In the genomic region with DNA sequence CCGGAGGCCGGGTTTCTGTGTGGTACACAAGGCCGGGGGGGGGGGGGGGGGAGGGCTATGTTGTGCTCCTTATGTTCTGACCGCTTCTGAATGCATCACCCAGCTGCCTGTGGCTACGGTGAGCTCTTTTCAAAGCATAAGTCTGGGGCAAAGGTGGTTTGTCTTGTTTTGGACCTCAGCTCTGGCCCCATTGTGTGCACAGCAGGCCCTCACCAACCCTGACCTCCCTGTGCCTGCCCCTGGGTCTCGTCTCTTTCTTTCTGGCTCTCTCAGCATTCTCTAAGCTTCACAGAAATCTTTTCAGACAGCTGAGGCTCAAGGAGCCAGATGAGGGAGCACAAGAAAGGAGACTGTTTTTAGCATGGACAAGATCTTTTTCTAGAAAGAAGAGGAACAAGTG, we compare ENCODE assay signal across 17 mouse cellular contexts. TPM values are rescaled to one million over a fixed set of nuclear protein-coding genes. Genes with fewer than 3 reads are reported as not detected.
A peak's percentile ranks its signal among the peaks of the same experiment; 100 is the strongest.
DNase-seq lines count a peak whose midpoint lies in the region; ATAC-seq lines count a peak whose summit lies in the region.
"Had no signal": no experiment of that assay in that cellular context is flagged by ENCODE, and none has a peak within 500 bp of the region (broad histone marks: within the 10 kb centered on the region; RNA-seq: fewer than 3 reads in every experiment).

No protein-coding gene starts in this region.

- peaks cover 14% of the 10 kb centered on the region; the same call in 1 of the 2 replicates for H3K4me1 ChIP-seq in hindbrain, embryonic 10.5 days (replicated peaks)
- no peaks in the 10 kb centered on the region for H3K4me1 ChIP-seq in hindbrain, embryonic 16.5 days (ENCODE audit: control insufficient read depth, insufficient read depth, low read depth, low read length)
- H3K4me1 ChIP-seq in embryonic facial prominence, embryonic 13.5 days: no peaks in the 10 kb centered on the region
- H3K4me1 ChIP-seq in forebrain, embryonic 14.5 days (ENCODE audit: control insufficient read depth, insufficient read depth, low read length): no peaks in the 10 kb centered on the region
- H3K4me1 ChIP-seq in midbrain, embryonic 13.5 days (replicated peaks): peaks cover 7% of the 10 kb centered on the region; the same call in 1 of the 2 replicates
- H3K4me1 ChIP-seq: heart, embryonic 12.5 days; limb, embryonic 15.5 days had no signal

- no peak overlapping the region for H3K9ac ChIP-seq in hindbrain, embryonic 16.5 days (ENCODE audit: low read depth, low read length)
- H3K9ac ChIP-seq in embryonic facial prominence, embryonic 13.5 days: 0 out of 2 replicates have a peak overlapping the region, but pooled peaks have one; percentile 11
- H3K9ac ChIP-seq in forebrain, embryonic 14.5 days (ENCODE audit: low read length): peak overlapping the region; percentile 13; the same call in 1 of the 2 replicates
- H3K9ac ChIP-seq in midbrain, embryonic 13.5 days (replicated peaks): 0 out of 2 replicates have a peak overlapping the region, but pooled peaks have one; percentile 6
- H3K9ac ChIP-seq: heart, embryonic 12.5 days; limb, embryonic 15.5 days had no signal

- ATAC-seq in hindbrain, embryonic 16.5 days: no peak
- ATAC-seq in embryonic facial prominence, embryonic 13.5 days (ENCODE audit: insufficient number of reproducible peaks, insufficient read depth, low FRiP score, low TSS enrichment, low read depth): no peak
- no peak for ATAC-seq in forebrain, embryonic 14.5 days
- no peak for ATAC-seq in midbrain, embryonic 13.5 days
- ATAC-seq in granulocyte monocyte progenitor cell, adult 5-6 weeks (replicated peaks; ENCODE audit: poor library complexity, severe bottlenecking): no peak
- ATAC-seq: hindbrain, postnatal 0 days had no signal

- DNase-seq in hindbrain, embryonic 10.5 days (ENCODE audit: low spot score): peak; percentile 12
- no peak for DNase-seq in forebrain, embryonic 14.5 days (ENCODE audit: low spot score)
- no peak for DNase-seq in gastrocnemius, postnatal 10 days
- DNase-seq: adrenal gland, postnatal 36 days; embryo, embryonic 11 days; kidney, adult 2 months; kidney, postnatal 14 days; lung, postnatal 36 days; right cerebral cortex, postnatal 25 days had no signal

- no peak overlapping the region for H3K4me2 ChIP-seq in hindbrain, embryonic 16.5 days (ENCODE audit: low read length)
- H3K4me2 ChIP-seq in embryonic facial prominence, embryonic 13.5 days: no peak overlapping the region
- H3K4me2 ChIP-seq in forebrain, embryonic 14.5 days (ENCODE audit: low read length): no peak overlapping the region
- H3K4me2 ChIP-seq in midbrain, embryonic 13.5 days (replicated peaks): no peak overlapping the region
- H3K4me2 ChIP-seq: heart, embryonic 12.5 days; limb, embryonic 15.5 days had no signal

- WGBS in hindbrain, embryonic 10.5 days: 43% methylated on average over 6 of the region's 6 CpGs
- WGBS in hindbrain, embryonic 16.5 days: 25% methylated on average over 5 of the region's 6 CpGs
- 72% methylated on average over 6 of the region's 6 CpGs for WGBS in embryonic facial prominence, embryonic 13.5 days
- WGBS in forebrain, embryonic 14.5 days: 38% methylated on average over 5 of the region's 6 CpGs
- 20% methylated on average over 5 of the region's 6 CpGs for WGBS in midbrain, embryonic 13.5 days

- H3K27me3 ChIP-seq in hindbrain, embryonic 10.5 days (ENCODE audit: insufficient read depth, poor library complexity, severe bottlenecking): no peaks in the 10 kb centered on the region
- no peaks in the 10 kb centered on the region for H3K27me3 ChIP-seq in hindbrain, embryonic 16.5 days (replicated peaks; ENCODE audit: control insufficient read depth, insufficient read depth, low read length)
- no peaks in the 10 kb centered on the region for H3K27me3 ChIP-seq in embryonic facial prominence, embryonic 13.5 days
- H3K27me3 ChIP-seq in forebrain, embryonic 14.5 days (replicated peaks; ENCODE audit: control insufficient read depth, insufficient read depth, low read length): no peaks in the 10 kb centered on the region
- no peaks in the 10 kb centered on the region for H3K27me3 ChIP-seq in midbrain, embryonic 13.5 days
- H3K27me3 ChIP-seq: heart, embryonic 12.5 days; limb, embryonic 15.5 days had no signal

- peaks cover 83% of the 10 kb centered on the region for H3K36me3 ChIP-seq in hindbrain, embryonic 10.5 days
- peaks cover 29% of the 10 kb centered on the region for H3K36me3 ChIP-seq in hindbrain, embryonic 16.5 days (ENCODE audit: control insufficient read depth, insufficient read depth, low read length)
- peaks cover 78% of the 10 kb centered on the region for H3K36me3 ChIP-seq in embryonic facial prominence, embryonic 13.5 days
- peaks cover 37% of the 10 kb centered on the region for H3K36me3 ChIP-seq in forebrain, embryonic 14.5 days (ENCODE audit: control insufficient read depth, insufficient read depth, low read length)
- H3K36me3 ChIP-seq in midbrain, embryonic 13.5 days: peaks cover 45% of the 10 kb centered on the region

- H3K4me3 ChIP-seq in hindbrain, embryonic 10.5 days: no peak overlapping the region
- no peak overlapping the region for H3K4me3 ChIP-seq in hindbrain, embryonic 16.5 days (ENCODE audit: low read length)
- no peak overlapping the region for H3K4me3 ChIP-seq in embryonic facial prominence, embryonic 13.5 days
- H3K4me3 ChIP-seq in forebrain, embryonic 14.5 days (ENCODE audit: low read depth, low read length): no peak overlapping the region
- no peak overlapping the region for H3K4me3 ChIP-seq in midbrain, embryonic 13.5 days (replicated peaks)
- H3K4me3 ChIP-seq: heart, embryonic 12.5 days; limb, embryonic 15.5 days had no signal

- no peaks in the 10 kb centered on the region for H3K9me3 ChIP-seq in hindbrain, embryonic 10.5 days
- H3K9me3 ChIP-seq in hindbrain, embryonic 16.5 days (ENCODE audit: control insufficient read depth, low read length): no peaks in the 10 kb centered on the region
- H3K9me3 ChIP-seq in embryonic facial prominence, embryonic 13.5 days: no peaks in the 10 kb centered on the region
- no peaks in the 10 kb centered on the region for H3K9me3 ChIP-seq in forebrain, embryonic 14.5 days (replicated peaks; ENCODE audit: control insufficient read depth, low read length)
- no peaks in the 10 kb centered on the region for H3K9me3 ChIP-seq in midbrain, embryonic 13.5 days
- H3K9me3 ChIP-seq: heart, embryonic 12.5 days; limb, embryonic 15.5 days had no signal

- peak overlapping the region; percentile 66; the same call in 1 of the 2 replicates for H3K27ac ChIP-seq in hindbrain, embryonic 10.5 days
- H3K27ac ChIP-seq in hindbrain, embryonic 16.5 days (ENCODE audit: low read depth, low read length): no peak overlapping the region
- no peak overlapping the region for H3K27ac ChIP-seq in embryonic facial prominence, embryonic 13.5 days
- no peak overlapping the region for H3K27ac ChIP-seq in forebrain, embryonic 14.5 days (ENCODE audit: low read depth, low read length)
- no peak overlapping the region for H3K27ac ChIP-seq in midbrain, embryonic 13.5 days
- H3K27ac ChIP-seq: hindbrain, postnatal 0 days; limb, embryonic 15.5 days; stomach, postnatal 0 days had no signal

RNA-seq across cellular contexts. Expression of a gene that starts 15.5 kb away (rescaled TPM):
- 4.2 and 5.1 TPM in 2 replicates for polyA plus RNA-seq in hindbrain, embryonic 10.5 days (2016; fragmentation: Nextera tagmentation; extraction: Ambion mirVana)
- 3.6 and 3.7 TPM in 2 replicates for polyA plus RNA-seq in hindbrain, embryonic 16.5 days (2015; fragmentation: Nextera tagmentation; extraction: Ambion mirVana)
- polyA plus RNA-seq in embryonic facial prominence, embryonic 13.5 days (2015; fragmentation: Nextera tagmentation; extraction: Ambion mirVana): 7.7 and 8.7 TPM in 2 replicates
- 0.81 and 0.88 TPM in 2 replicates for polyA plus RNA-seq in forebrain, embryonic 14.5 days (2014; fragmentation: Nextera tagmentation; extraction: Ambion mirVana)
- 3.9 and 4.3 TPM in 2 replicates for polyA plus RNA-seq in midbrain, embryonic 13.5 days (2015; fragmentation: Nextera tagmentation; extraction: Ambion mirVana)
- total RNA-seq in gastrocnemius, postnatal 10 days (2021): 1 to 10 TPM; 5.0 to 6.4 TPM
- 6.4 and 8.4 TPM in 2 replicates for total RNA-seq in granulocyte monocyte progenitor cell, adult 5-6 weeks (2014; fragmentation: Nextera tagmentation)
- 4.7 and 6.6 TPM in 2 replicates for total RNA-seq in granulocyte monocyte progenitor cell, adult 5-6 weeks (2017)

RNA-seq across cellular contexts. Expression of a gene that starts 23.4 kb away (rescaled TPM):
- polyA plus RNA-seq in hindbrain, embryonic 10.5 days (2016; fragmentation: Nextera tagmentation; extraction: Ambion mirVana): 82.0 and 92.8 TPM in 2 replicates
- 80.9 and 98.1 TPM in 2 replicates for polyA plus RNA-seq in hindbrain, embryonic 16.5 days (2015; fragmentation: Nextera tagmentation; extraction: Ambion mirVana)
- 66.9 and 74.3 TPM in 2 replicates for polyA plus RNA-seq in embryonic facial prominence, embryonic 13.5 days (2015; fragmentation: Nextera tagmentation; extraction: Ambion mirVana)
- 86.2 and 87.5 TPM in 2 replicates for polyA plus RNA-seq in forebrain, embryonic 14.5 days (2014; fragmentation: Nextera tagmentation; extraction: Ambion mirVana)
- 64.7 and 67.4 TPM in 2 replicates for polyA plus RNA-seq in midbrain, embryonic 13.5 days (2015; fragmentation: Nextera tagmentation; extraction: Ambion mirVana)
- total RNA-seq in gastrocnemius, postnatal 10 days (2021): 10 to 100 TPM; 33.0 to 34.6 TPM
- total RNA-seq in granulocyte monocyte progenitor cell, adult 5-6 weeks (2014; fragmentation: Nextera tagmentation): 53.0 and 54.1 TPM in 2 replicates
- total RNA-seq in granulocyte monocyte progenitor cell, adult 5-6 weeks (2017): 80.7 and 82.3 TPM in 2 replicates

RNA-seq across cellular contexts. Expression of a gene that starts 23.5 kb away (rescaled TPM):
- polyA plus RNA-seq in hindbrain, embryonic 10.5 days (2016; fragmentation: Nextera tagmentation; extraction: Ambion mirVana): 6.5 and 7.0 TPM in 2 replicates
- 5.3 and 7.0 TPM in 2 replicates for polyA plus RNA-seq in hindbrain, embryonic 16.5 days (2015; fragmentation: Nextera tagmentation; extraction: Ambion mirVana)
- 5.0 and 5.4 TPM in 2 replicates for polyA plus RNA-seq in embryonic facial prominence, embryonic 13.5 days (2015; fragmentation: Nextera tagmentation; extraction: Ambion mirVana)
- 3.8 and 5.9 TPM in 2 replicates for polyA plus RNA-seq in forebrain, embryonic 14.5 days (2014; fragmentation: Nextera tagmentation; extraction: Ambion mirVana)
- polyA plus RNA-seq in midbrain, embryonic 13.5 days (2015; fragmentation: Nextera tagmentation; extraction: Ambion mirVana): 6.2 and 6.8 TPM in 2 replicates
- 1 to 10 TPM; 2.6 to 3.3 TPM for total RNA-seq in gastrocnemius, postnatal 10 days (2021)
- 6.6 and 8.5 TPM in 2 replicates for total RNA-seq in granulocyte monocyte progenitor cell, adult 5-6 weeks (2014; fragmentation: Nextera tagmentation)
- total RNA-seq in granulocyte monocyte progenitor cell, adult 5-6 weeks (2017): 5.0 and 5.1 TPM in 2 replicates

RNA-seq across cellular contexts. Expression of a gene that starts 24.8 kb away (rescaled TPM):
- 10.5 and 14.2 TPM in 2 replicates for polyA plus RNA-seq in hindbrain, embryonic 10.5 days (2016; fragmentation: Nextera tagmentation; extraction: Ambion mirVana)
- 13.9 and 16.8 TPM in 2 replicates for polyA plus RNA-seq in hindbrain, embryonic 16.5 days (2015; fragmentation: Nextera tagmentation; extraction: Ambion mirVana)
- 6.5 and 7.3 TPM in 2 replicates for polyA plus RNA-seq in embryonic facial prominence, embryonic 13.5 days (2015; fragmentation: Nextera tagmentation; extraction: Ambion mirVana)
- 16.3 and 18.9 TPM in 2 replicates for polyA plus RNA-seq in forebrain, embryonic 14.5 days (2014; fragmentation: Nextera tagmentation; extraction: Ambion mirVana)
- polyA plus RNA-seq in midbrain, embryonic 13.5 days (2015; fragmentation: Nextera tagmentation; extraction: Ambion mirVana): 12.1 and 12.2 TPM in 2 replicates
- total RNA-seq in gastrocnemius, postnatal 10 days (2021): under 1 TPM; 0.21 to 0.25 TPM
- 1.5 TPM in 2 replicates for total RNA-seq in granulocyte monocyte progenitor cell, adult 5-6 weeks (2014; fragmentation: Nextera tagmentation)
- total RNA-seq in granulocyte monocyte progenitor cell, adult 5-6 weeks (2017): 2.6 and 2.9 TPM in 2 replicates
